Mouse (Mus musculus): ENCODE results near the gene Rsph10b. TPM values are rescaled to one million over a fixed set of nuclear protein-coding genes. Genes with fewer than 3 reads are reported as not detected.

Gene Rsph10b
- total RNA-seq (2021), result 1 to 10 TPM; 4.0 to 6.0 TPM
- long read RNA-seq, experiment 1, partial matches to known transcripts, result 0 of 4 reads
- long read RNA-seq, experiment 1, other reads (novel, unspliced or antisense), result 4 of 4 reads
- long read RNA-seq, experiment 2, partial matches to known transcripts, result 0 of 3 reads
- long read RNA-seq, experiment 2, other reads (novel, unspliced or antisense), result 3 of 3 reads

DNA sequence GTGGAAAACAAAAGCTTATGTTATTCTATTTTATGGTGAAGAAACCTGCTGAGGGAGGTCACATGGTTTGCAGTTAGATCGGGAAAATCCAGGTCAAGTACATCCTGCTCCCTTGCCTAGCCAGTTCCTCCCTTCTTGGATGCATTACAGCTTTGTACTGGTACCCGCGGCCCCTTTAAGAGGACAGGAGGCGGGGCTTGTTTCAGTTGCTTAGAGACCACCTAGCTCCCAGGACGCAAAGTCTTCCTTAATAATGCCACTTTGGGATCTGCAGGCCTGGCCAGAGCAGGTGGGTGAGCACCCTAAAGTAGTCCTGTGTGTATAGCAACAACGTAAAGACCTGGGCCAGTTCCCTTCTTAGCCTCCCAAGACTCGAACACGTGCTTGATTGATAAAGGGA lies at the start of gene Rsph10b:
Gene Rsph10b (plus strand): TSS at position 205 of the 400 bp plus-strand sequence.
- no peak within 1 kb of the TSS for H3K4me3 ChIP-seq
- no peak within 1 kb of the TSS for H3K27ac ChIP-seq
- intact Hi-C loops (cut with DNase I), result loop anchor here (5.0 kb wide), 1 partner anchor 44 kb away; no protein-coding TSS in a partner anchor
- DNase-seq (ENCODE audit: extremely low spot score in 1 of 2, low spot score in 2 of 2), result no peak
- TF ChIP-seq CTCF (IDR thresholded peaks at IDR 0.05), result no peak

DNA sequence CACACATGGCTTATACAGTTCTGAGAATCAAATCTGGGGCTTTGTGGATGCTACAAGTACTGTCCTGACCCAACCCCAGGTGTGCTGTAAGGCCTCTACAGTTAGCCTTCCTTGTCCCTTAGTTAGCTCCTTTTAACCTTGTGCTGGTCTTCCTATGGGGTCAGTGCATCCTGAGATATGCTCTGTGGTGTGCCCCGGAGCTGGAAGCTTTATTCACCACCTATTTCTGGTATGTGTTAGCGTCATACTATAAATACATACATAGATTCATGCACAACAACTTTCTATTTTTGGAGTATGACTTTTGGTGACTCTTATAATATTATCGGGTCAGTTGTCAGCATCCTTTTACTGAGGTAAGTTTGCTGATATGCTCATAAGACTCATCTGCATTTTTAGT lies 47.6 kb upstream of the Rsph10b start:
- DNase-seq (ENCODE audit: extremely low spot score in 1 of 2, low spot score in 2 of 2), result no peak
- TF ChIP-seq CTCF (IDR thresholded peaks at IDR 0.05), result no peak
- Histone ChIP-seq H3K4me3 (no peak overlapping the region), H3K27ac (no peak overlapping the region)
- intact Hi-C loops (cut with DNase I), result no loop called here

DNA sequence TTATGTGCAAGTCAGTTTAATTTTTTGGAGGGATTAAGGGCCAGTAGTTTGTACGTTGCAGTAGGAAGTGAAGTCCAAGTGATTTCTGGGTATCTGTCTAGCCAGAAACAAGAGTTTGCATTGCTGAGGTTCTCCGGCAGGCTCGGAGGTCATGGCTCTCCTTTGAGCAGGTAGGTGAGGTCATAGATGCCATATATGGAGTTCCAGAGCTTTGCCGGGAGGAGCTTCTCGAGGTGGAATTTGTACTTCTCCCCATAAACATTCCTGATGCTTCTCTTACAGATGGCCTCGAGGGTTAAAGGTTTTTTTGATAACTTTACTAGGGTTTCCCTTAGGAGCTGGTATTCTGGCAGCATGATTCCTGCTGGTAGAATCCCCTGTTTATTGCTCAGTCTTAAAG lies 42.1 kb upstream of the Rsph10b start:
- intact Hi-C loops (cut with DNase I), result no loop called here
- Histone ChIP-seq H3K4me3 (no peak overlapping the region), H3K27ac (no peak overlapping the region)
- TF ChIP-seq CTCF (IDR thresholded peaks at IDR 0.05), result no peak
- DNase-seq (ENCODE audit: extremely low spot score in 1 of 2, low spot score in 2 of 2), result no peak

DNA sequence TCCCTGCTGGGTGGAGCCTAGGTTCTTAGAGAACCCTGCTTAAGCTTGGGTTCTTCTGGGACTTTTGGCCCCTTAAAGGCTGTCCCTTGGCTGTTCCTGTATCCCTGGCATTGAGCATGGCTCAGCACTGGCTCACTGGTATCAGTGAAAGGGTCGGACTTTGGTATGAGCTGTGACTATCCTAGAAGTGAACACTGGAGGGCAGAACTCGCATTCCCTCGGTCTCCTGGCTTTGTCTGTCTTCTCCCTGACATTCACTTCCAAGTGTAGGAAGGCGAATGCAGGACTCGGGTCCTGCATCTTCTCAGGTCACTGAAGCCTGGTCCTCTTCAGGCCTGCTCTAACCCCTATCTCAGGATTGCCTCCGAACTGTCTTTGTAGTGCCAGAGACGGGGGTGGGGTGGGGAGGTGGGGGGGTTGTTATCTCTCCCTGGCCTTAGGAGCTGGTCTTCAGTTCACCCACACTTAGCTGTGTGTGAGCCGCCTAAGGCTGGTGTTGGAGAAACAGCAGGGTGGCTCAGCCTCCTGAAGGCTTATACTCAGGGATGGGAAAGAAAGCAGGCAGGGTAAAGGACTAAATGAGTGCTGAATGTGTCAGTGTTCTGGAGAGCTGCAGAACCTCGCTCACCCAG lies 40.5 kb upstream of the Rsph10b start:
- Histone ChIP-seq H3K4me3 (no peak overlapping the region), H3K27ac (no peak overlapping the region)
- peak; percentile 44 for TF ChIP-seq CTCF (IDR thresholded peaks at IDR 0.05)
- intact Hi-C loops (cut with DNase I), result no loop called here
- DNase-seq (ENCODE audit: extremely low spot score in 1 of 2, low spot score in 2 of 2), result no peak

DNA sequence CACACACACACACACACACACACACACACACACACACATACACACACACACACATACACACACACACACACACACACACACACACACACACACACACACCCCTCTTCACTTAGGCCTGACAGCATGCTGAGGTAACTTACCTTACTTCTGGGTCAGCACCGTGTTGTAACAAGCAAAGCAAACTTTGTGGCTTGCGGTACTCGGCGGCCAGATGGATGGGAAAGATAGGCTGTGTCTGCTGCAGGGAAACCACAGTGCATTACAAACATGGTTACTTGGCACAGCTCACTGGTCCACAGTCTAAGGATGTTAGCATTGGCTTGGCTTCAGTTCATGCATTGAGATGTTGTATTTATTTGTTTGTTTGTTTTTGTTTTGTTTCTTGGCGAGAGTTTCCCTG lies 39.4 kb upstream of the Rsph10b start:
- H3K4me3 ChIP-seq, result no peak overlapping the region
- intact Hi-C loops (cut with DNase I), result no loop called here
- no peak for DNase-seq (ENCODE audit: extremely low spot score in 1 of 2, low spot score in 2 of 2)
- TF ChIP-seq CTCF (IDR thresholded peaks at IDR 0.05), result no peak
- H3K27ac ChIP-seq, result no peak overlapping the region

DNA sequence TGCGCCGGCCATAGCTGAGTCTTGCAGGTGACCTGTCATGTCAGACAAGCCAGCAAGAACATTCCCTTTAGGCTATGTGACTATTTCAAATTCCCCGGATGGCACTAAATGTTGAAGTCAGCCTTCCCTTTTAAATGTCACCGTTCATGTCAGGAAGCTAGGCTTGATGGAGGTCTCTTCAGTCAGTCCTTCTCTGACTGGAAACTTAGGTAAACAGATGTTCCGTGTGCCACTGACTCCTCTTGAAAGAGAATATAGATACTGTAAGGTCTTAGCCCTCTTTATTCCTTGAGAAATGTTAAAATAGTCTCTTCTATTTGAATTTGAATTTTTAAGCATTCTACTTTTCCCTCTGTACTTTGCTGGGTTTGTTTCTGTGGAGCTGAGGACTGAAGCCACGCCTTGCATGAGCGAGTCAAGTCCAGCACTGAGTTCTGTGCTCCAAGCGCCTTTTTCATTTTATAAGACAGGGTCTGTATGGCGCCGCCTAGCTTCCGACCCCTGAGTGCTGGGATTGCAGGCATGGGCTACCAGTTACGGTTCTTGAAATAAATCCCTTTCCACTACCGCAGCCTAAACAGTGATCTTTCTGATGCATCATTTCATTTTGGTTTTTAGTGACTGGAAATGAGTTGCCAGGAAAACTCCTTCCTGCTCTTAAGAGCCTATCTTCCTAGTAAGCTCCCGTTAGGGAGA lies 35.1 kb upstream of the Rsph10b start, which contains the start of gene Ankrd61:
Gene Ankrd61 (minus strand): TSS at position 51 of the 696 bp plus-strand sequence.
- DNase-seq (ENCODE audit: extremely low spot score in 1 of 2, low spot score in 2 of 2), result no peak
- Histone ChIP-seq H3K4me3 (no peak within 1 kb of the TSS), H3K27ac (no peak within 1 kb of the TSS)
- intact Hi-C loops (cut with DNase I), result no loop called here
- no peak for TF ChIP-seq CTCF (IDR thresholded peaks at IDR 0.05)

DNA sequence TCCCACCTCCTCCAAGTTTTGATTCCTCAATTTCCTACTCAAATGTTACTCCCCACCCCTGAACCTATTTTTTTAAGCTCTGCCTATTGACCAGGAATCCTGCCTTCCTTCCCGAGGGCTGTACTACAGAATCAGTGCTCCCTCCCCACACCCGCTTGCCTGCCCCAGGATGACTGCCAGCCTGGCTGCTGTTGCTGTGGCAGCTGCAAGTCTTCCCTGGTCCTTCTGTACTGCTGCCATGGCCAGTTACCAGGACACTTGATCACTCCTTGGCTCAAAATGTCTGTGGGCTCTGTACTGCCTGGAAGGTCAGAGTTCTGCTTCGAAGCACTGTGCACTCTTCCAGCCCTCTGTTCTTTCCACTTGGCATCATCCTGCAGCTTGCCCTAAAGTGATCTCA lies 30.7 kb upstream of the Rsph10b start:
- TF ChIP-seq CTCF (IDR thresholded peaks at IDR 0.05), result no peak
- DNase-seq (ENCODE audit: extremely low spot score in 1 of 2, low spot score in 2 of 2), result peak in 1 of 2 experiments; percentile 34
- no peak overlapping the region for H3K4me3 ChIP-seq
- intact Hi-C loops (cut with DNase I), result no loop called here
- H3K27ac ChIP-seq, result peak overlapping the region; percentile 15; the same call in 1 of the 2 replicates

DNA sequence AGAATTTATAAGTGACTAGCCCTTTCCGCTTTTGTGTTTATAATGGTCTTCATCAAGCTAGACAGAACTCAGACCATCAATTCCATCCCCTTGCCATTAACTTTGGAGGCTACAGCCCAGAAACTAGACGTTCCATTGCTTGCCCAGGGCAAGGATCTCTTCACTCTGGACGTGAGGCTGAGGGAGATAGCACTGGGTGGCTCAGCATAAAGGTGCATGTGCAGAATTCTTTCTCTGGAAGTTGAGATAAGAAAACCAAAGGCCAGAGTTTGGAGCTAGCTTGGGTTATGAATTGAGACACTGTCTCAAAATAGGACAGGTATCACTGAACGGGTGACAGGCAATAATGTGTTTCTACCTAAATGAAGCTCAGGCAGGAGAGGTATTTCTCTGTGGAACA lies 29.0 kb upstream of the Rsph10b start:
- H3K27ac ChIP-seq, result no peak overlapping the region
- no peak for TF ChIP-seq CTCF (IDR thresholded peaks at IDR 0.05)
- no peak for DNase-seq (ENCODE audit: extremely low spot score in 1 of 2, low spot score in 2 of 2)
- no peak overlapping the region for H3K4me3 ChIP-seq
- intact Hi-C loops (cut with DNase I), result no loop called here

DNA sequence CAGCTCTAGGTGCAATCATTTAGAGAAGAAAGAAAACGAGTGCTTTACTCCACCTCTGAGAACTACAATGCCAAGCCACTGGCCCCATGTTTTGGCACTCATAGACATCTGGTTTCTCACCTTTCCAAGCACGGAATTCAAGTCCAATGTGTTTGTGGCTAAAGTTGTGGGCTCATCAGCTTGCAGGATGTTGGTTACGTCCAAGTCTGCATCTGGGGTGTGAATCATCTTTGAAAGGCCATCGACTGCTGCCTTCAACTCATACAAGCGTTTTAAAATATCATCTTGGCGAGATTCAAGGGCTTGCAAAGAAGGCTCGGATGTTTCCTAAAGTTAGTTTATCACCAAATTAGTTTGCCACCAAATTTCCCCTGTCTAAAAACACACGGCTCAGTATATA lies 26.4 kb upstream of the Rsph10b start:
- no peak for DNase-seq (ENCODE audit: extremely low spot score in 1 of 2, low spot score in 2 of 2)
- Histone ChIP-seq H3K27ac (no peak overlapping the region), H3K4me3 (no peak overlapping the region)
- intact Hi-C loops (cut with DNase I), result no loop called here
- no peak for TF ChIP-seq CTCF (IDR thresholded peaks at IDR 0.05)

DNA sequence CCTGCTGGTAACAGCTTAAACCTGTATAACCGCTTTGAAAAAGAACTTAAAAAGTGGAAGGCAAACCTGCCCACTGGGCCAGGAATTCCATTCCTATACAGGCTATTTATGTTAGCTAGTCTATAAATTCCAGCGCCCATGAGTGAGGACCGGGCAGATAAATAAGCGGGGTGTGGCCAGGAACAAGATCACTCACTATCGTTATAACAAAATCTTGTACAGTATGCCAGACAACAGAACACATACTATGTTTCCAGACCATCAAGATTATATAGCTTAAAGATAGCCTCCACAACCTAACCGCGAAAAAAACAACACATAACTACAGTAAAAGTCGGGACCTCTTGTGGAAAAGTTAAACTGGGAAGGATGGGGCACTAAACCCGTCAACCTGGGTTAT lies 23.9 kb upstream of the Rsph10b start:
- Histone ChIP-seq H3K27ac (peak overlapping the region; percentile 92), H3K4me3 (peak overlapping the region; percentile 91)
- DNase-seq (ENCODE audit: extremely low spot score in 1 of 2, low spot score in 2 of 2), result no peak
- no peak for TF ChIP-seq CTCF (IDR thresholded peaks at IDR 0.05)
- intact Hi-C loops (cut with DNase I), result loop anchor here (1.0 kb wide), 1 partner anchor 66 kb away; no protein-coding TSS in a partner anchor

DNA sequence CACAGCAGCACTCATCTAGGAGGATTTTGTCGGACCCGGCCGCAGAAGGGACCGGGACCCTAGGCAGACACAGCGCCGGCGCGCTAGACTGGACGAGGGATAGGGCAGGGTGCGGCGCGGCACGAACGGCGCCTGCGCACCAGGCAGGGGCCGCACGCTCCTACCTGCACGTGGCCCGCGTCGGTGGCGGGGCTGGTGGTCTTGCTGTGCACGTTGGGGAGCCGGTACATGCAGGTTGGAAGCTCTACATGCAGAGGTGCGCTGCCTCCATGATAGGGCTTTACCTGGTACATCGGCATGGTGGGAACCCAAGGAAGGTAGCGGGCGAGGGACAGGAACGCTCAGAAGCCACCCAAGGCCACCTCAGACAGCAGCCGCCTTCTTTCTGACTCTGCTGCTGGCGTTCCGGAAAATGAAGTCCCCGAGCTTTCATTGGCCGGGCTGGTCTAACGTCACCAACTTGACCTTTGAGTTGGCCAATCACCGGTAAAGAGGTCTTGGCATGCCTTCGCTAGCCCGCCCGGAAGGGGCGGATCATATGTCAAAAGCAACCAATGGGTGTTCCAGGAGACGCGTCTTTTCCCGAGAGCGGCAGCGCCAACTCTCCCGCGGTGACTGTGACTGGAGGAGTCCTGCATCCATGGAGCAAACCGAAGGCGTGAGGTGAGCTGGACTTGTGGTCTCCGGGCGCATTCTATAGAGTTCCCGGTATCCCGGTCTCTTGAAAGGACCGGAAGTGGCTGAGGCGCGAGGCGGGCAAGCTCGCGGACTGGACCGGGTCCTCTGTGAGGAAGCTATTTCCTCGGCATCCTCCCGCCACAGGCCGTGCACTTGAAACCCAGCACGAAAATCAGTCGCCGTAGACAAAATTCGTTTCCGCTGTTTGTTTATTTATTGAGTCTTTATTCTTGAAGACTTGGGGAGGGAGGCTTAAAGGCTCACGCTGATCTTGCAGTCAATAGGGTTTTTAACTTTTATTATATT lies 23.1 kb upstream of the Rsph10b start, which contains the start of the genes Aimp2 and Pms2:
Gene Aimp2 (minus strand): TSS at position 431 of the 984 bp plus-strand sequence.
Gene Pms2 (plus strand): TSS at position 548 of the 984 bp plus-strand sequence.
- peak; percentile 94 to 96 for DNase-seq (ENCODE audit: extremely low spot score in 1 of 2, low spot score in 2 of 2)
- intact Hi-C loops (cut with DNase I), result loop anchor here (1.0 kb wide), 1 partner anchor 66 kb away; no protein-coding TSS in a partner anchor
- TF ChIP-seq CTCF (IDR thresholded peaks at IDR 0.05), result no peak
- Histone ChIP-seq H3K27ac (peak within 1 kb of the TSS; percentile 92), H3K4me3 (peak within 1 kb of the TSS; percentile 91)

Measured in left cerebral cortex, adult 2 months (tissue).